Mouse (Mus musculus) spleen, postnatal 0 days (tissue): ENCODE measurements around the gene Kpna4. TPM values are rescaled to one million over a fixed set of nuclear protein-coding genes. Genes with fewer than 3 reads are reported as not detected.

ENCODE experiments used
- polyA plus RNA-seq: library from polyadenylated mRNA; unstranded; fragments of >200 nt; fragmentation: Nextera tagmentation; extraction: Ambion mirVana; gene quantifications from 2 replicates; pipeline ENCODE4 v1.2.1, GENCODE M21; 2015

Kpna4 gene
- polyA plus RNA-seq = 18.5 and 19.7 TPM in 2 replicates

DNA sequence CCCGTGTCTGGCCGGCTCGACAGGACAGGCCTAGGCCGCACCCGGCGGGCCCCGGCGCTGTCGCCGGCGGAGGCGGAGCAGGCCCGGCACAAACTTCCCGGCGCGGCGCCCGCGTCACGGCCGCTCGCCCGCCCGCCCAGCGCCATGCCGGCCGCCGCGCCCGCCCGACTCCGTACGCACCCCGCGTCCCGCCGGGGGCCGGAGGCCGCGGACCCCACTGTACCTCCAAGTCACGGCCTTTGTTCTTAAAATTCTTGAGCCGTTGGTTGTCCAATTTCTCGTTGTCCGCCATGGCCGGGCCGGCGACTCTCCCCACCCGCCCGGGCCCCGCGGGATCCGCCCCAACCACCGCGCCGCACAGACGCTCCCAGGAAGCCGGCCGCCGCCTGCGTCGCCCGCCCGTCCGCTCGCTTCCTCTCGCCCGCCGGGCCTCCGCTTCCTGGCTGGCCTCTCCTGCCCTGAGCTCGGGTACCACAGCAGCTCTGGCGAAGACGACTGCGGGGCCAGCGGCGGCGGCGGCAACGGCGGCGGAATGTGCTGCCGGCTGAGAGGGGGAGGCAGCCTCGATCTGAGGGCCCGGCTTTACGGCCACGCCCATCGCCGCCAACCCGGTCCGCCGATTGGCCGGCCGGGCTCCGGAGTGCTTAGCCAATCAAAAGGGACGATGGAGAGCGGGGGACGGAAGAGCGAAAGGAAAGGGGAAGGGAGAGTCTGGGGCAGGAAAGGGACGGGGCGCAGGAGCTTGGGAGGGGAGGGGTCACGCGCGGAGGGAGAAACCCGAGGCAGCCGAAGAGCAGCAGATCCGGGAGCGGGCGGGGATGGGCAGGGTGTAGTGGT, at the start of gene Kpna4:
TSS of gene Kpna4 (minus strand) at position 605 of the 837 bp plus-strand sequence.

DNA sequence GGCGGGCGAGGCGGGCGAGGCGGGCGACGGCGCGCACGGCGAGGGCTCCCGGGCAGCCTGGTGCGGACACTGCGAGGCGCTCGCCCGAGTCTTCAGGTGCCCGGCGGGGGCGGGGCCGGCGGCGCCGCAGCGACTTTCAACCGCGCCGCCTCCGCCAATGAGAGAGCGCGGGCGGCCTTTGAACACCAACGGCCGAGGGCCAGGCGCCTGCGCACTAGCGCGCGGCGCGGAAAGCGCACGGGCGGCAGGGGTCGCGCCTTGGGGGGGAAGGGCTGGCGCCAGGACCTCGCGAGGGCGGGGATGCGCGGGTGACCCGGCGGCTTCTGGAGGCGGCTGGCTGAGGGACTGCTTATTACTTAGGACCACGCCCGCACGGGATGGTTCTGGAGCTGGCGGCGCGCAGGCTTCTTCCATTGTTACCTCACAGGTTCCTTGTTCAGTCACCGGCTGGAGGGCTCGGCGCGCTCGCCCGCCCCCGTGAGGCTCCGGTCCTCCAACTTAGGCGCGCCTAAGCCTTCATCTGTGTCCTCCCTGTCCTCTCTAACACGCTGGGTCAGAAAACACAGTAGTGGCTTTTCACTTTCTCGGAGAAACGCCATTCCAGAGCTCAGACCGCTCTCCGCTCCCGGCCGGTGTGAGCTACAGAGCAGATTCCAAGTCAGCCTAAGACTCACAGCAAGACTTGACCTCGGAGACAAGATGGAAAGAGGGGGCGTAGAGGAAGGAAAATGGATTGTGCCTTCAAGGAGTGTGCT, 82.1 kb downstream of the Kpna4 start, which contains the start of gene Trim59:
TSS of gene Trim59 (minus strand) at position 111 of the 755 bp plus-strand sequence.

Other genes starting within 250 kb of the Kpna4 start
- 9.0 and 9.2 TPM in 2 replicates for gene Ift80, start 122.5 kb downstream of the Kpna4 start, polyA plus RNA-seq
- gene Smc4, start 122.4 kb downstream of the Kpna4 start, polyA plus RNA-seq = 226 and 236 TPM in 2 replicates
- gene Trim59, start 82.4 kb downstream of the Kpna4 start, polyA plus RNA-seq = 122 and 149 TPM in 2 replicates
- not detected in 2 replicates for gene Arl14, start 95.3 kb upstream of the Kpna4 start, polyA plus RNA-seq
- gene Ppm1l, start 189.7 kb upstream of the Kpna4 start, polyA plus RNA-seq = 6.4 and 7.1 TPM in 2 replicates